Mouse (Mus musculus) thymus, postnatal 36 days (tissue): ENCODE measurements around the gene Ankrd7.
"Not testable (repeated sequence)": the region's sequence is repeated elsewhere in the genome, so short reads cannot be mapped to it uniquely, and the experiment has no call there.

Experiments
- DNase-seq, 2 experiments: peaks; one replicate each; pipeline ENCODE4 v3.0.0; 2022; ENCODE audit warnings: mixed read lengths in 2 of 2

Gene Ankrd7

GRCm38 (mm10) chr6:18866018-18866417 is at the start of gene Ankrd7:
Gene Ankrd7, plus strand, starts transcription at chr6:18866318.
- DNase-seq = no peak

DNA sequence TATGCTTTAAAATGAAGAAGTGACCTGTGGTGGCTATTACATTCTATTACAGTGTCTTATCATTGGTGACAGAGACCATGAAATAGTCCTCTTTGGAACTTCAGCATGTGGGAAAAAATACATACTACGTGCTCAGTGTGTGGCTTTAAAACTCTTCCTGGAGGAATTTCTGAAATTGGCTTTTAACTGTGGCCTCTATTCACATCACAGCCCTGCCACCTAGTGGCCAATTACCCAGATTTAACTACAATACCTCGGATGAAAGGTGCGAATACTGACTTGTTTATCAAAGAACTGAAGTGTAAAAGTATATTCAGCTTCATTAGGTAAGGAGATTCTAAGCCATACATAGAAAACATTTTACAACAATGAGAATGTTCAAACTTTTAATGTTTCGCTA is 46.8 kb upstream of the Ankrd7 start:
- DNase-seq = peak in 1 of 2 experiments; percentile 3

DNA sequence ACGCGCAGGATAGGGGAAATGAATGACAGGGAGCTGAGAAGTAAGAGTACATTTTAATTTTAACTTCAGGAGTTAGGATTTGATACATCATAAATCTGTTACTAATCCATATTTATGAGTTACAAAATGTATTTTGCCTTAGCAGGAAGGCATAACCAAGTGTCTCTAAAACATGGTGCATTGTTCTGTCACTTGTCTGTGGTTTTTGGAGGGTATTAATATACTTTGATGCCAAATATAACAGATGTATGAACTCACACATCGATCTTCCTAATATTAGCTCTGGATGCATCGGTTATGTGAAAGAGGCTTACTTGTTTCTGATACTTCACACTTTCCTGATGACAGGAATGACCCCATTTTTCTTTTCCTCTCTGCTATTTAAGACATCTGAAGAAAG is 45.9 kb upstream of the Ankrd7 start:
- no peak for DNase-seq

DNA sequence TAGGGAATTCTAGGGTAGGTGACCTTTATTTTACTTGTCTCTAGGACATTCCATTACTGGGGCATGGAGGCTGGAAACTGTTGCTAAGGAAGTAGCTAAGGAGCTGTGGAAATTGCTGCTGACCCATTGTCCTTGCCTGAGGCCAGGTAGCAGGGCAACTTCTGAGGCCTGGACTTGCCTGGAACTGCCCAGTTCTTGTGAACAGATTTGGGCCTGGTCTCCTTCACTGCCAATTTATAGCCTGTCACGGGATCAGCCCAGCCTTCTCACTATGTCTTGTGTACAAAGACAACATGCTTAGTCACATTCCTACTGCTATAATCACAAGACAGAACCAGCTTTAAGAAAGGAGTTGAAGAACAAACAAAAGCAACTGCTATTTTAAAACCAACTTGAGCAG is 43.3 kb upstream of the Ankrd7 start:
- no peak for DNase-seq

- DNase-seq = no peak
Measured at GRCm38 (mm10) chr6:18832958-18833357, 33.2 kb upstream of the Ankrd7 start.

DNA sequence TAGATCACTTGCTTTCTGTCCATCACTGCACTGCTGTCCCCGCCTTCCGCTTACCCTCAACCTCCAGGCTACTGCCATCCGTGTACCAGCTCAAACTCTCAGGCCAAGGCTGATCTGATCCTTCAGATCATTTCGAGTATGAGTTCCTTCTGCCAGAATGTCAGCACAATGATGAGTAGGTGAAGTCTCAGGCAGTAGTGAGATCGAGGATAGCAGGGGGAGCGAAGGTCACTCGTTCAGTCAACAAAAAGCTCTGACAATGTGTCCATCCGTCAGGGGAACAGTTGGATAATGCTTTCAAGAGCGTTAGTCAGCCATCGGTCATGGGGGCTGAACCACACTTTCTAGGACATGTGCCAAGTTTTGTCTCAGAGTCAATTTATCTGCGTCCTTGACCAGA is 21.6 kb upstream of the Ankrd7 start:
- not testable (repeated sequence) for DNase-seq

- DNase-seq = peak in 1 of 2 experiments; percentile 3
Measured at GRCm38 (mm10) chr6:18845571-18845970, 20.5 kb upstream of the Ankrd7 start.

GRCm38 (mm10) chr6:18848051-18848701 is 17.9 kb upstream of the Ankrd7 start, which contains the start of gene Lsm8:
Gene Lsm8, plus strand, starts transcription at chr6:18848579.
- DNase-seq = peak; percentile 95 to 96

- DNase-seq = no peak
Measured at GRCm38 (mm10) chr6:18848702-18849061, 17.4 kb upstream of the Ankrd7 start.

GRCm38 (mm10) chr6:18855323-18855722 is 10.8 kb upstream of the Ankrd7 start:
- DNase-seq = no peak

DNA sequence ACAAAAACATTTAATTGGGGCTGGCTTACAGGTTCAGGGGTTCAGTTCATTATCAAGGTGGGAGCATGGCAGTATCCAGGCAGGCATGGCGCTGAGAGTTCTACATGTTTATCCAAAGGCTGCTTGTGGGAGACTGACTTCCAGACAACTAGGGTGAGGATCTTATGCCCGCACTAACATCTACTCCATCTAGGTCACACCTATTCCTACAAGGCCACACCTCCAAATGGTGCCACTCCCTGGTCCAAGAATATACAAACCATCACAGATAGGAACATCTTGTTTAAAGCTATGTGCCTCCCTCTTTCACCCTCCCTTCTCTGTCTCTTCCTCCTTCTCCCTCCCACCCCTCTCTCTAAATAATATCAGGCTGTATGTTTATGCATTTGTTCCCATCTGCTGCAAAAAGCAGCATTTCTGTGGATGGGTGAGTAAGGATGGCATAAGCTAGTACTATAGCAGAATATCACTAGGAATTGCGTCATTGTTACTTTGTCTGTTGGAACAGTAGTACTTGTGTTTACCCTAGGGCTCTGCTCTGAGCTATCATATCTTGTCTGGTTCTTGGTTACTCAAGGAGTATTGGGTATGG is 9.5 kb upstream of the Ankrd7 start:
- no peak for DNase-seq

- no peak for DNase-seq
Measured at GRCm38 (mm10) chr6:18889030-18889429, 22.9 kb downstream of the Ankrd7 start.

DNA sequence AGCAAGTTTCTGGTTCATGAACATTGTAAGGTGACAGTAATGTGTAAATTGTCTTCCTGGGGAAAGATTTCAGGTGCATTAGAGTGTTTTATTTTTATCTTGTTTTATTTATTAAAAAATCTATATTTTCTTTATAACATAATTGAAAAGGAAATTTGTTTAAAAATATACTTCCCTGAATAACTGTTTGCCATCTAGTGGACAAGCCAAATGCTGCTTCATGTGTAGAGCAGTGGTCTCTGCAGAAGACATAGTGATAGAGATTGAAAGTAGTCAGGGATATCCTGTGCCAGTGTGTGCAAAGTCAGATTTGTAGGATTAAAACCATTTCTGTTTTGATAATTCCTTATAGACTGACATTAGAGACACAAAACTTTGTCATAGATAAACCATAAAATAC is 28.0 kb downstream of the Ankrd7 start:
- DNase-seq = no peak

- DNase-seq = no peak
Measured at GRCm38 (mm10) chr6:18907173-18907572, 41.1 kb downstream of the Ankrd7 start.

- DNase-seq = no peak
Measured at GRCm38 (mm10) chr6:18913179-18913578, 47.1 kb downstream of the Ankrd7 start.

DNA sequence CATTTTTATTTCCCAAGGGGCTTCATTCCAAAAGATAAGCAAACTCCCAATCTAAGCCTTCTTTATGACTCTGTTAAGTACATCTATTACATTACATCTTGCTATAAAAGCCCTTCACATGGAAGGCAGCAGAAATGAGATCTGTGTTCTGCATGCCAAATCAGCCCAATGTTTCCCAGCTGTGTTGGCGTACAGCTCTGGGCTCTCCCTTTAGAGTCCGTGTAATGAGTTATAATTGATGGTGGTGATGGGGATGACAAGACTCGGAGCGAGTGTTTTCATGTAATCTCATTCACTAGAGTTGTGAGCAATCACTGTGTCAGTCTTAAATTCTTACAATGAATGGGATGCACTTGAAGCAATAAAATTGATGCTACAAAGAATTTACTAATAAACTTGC is 49.9 kb downstream of the Ankrd7 start:
- DNase-seq = no peak

GRCm38 (mm10) chr6:18916471-18916870 is 50.4 kb downstream of the Ankrd7 start:
- DNase-seq = no peak
